Mouse (Mus musculus): ENCODE results near the gene Rpl31.
A peak's percentile ranks its signal among the peaks of the same experiment; 100 is the strongest.

The Rpl31 gene

GRCm38 (mm10) chr1:39367045-39367444 is 597 bp upstream of the Rpl31 start:
- DNase-seq (ENCODE audit: low spot score), result no peak

- no peak for DNase-seq (ENCODE audit: low spot score)
These were observed 712 bp downstream of the Rpl31 start for GRCm38 (mm10) chr1:39368267-39368841.

- DNase-seq (ENCODE audit: low spot score), result no peak
These were observed 2.8 kb downstream of the Rpl31 start for GRCm38 (mm10) chr1:39370431-39370830.

- DNase-seq (ENCODE audit: low spot score), result no peak
These were observed 4.7 kb downstream of the Rpl31 start for GRCm38 (mm10) chr1:39372220-39372843.

- DNase-seq (ENCODE audit: low spot score), result no peak
These were observed 5.7 kb downstream of the Rpl31 start for GRCm38 (mm10) chr1:39373378-39373777.

GRCm38 (mm10) chr1:39374231-39374809 is 6.7 kb downstream of the Rpl31 start:
- no peak for DNase-seq (ENCODE audit: low spot score)

GRCm38 (mm10) chr1:39376121-39376520 is 8.5 kb downstream of the Rpl31 start:
- no peak for DNase-seq (ENCODE audit: low spot score)

- DNase-seq (ENCODE audit: low spot score), result no peak
These were observed 9.1 kb downstream of the Rpl31 start for GRCm38 (mm10) chr1:39376726-39377240.

GRCm38 (mm10) chr1:39378540-39378939 is 10.9 kb downstream of the Rpl31 start:
- DNase-seq (ENCODE audit: low spot score), result no peak

- no peak for DNase-seq (ENCODE audit: low spot score)
These were observed 11.4 kb downstream of the Rpl31 start for GRCm38 (mm10) chr1:39379021-39379420.

GRCm38 (mm10) chr1:39381017-39381416 is 13.4 kb downstream of the Rpl31 start:
- no peak for DNase-seq (ENCODE audit: low spot score)

- no peak for DNase-seq (ENCODE audit: low spot score)
These were observed 17.3 kb downstream of the Rpl31 start for GRCm38 (mm10) chr1:39384914-39385313.

GRCm38 (mm10) chr1:39386456-39386855 is 18.8 kb downstream of the Rpl31 start:
- DNase-seq (ENCODE audit: low spot score), result no peak

GRCm38 (mm10) chr1:39387497-39387896 is 19.9 kb downstream of the Rpl31 start:
- DNase-seq (ENCODE audit: low spot score), result no peak

GRCm38 (mm10) chr1:39388163-39388562 is 20.5 kb downstream of the Rpl31 start:
- no peak for DNase-seq (ENCODE audit: low spot score)

- DNase-seq (ENCODE audit: low spot score), result no peak
These were observed 21.7 kb downstream of the Rpl31 start for GRCm38 (mm10) chr1:39389338-39389737.

GRCm38 (mm10) chr1:39391652-39392051 is 24.0 kb downstream of the Rpl31 start:
- DNase-seq (ENCODE audit: low spot score), result no peak

- DNase-seq (ENCODE audit: low spot score), result peak; percentile 72
These were observed 24.5 kb downstream of the Rpl31 start for GRCm38 (mm10) chr1:39392189-39392588.

GRCm38 (mm10) chr1:39393217-39393867 is 25.7 kb downstream of the Rpl31 start:
- no peak for DNase-seq (ENCODE audit: low spot score)

GRCm38 (mm10) chr1:39394096-39394495 is 26.5 kb downstream of the Rpl31 start:
- DNase-seq (ENCODE audit: low spot score), result no peak

GRCm38 (mm10) chr1:39394650-39395049 is 27.0 kb downstream of the Rpl31 start:
- no peak for DNase-seq (ENCODE audit: low spot score)

- no peak for DNase-seq (ENCODE audit: low spot score)
These were observed 28.7 kb downstream of the Rpl31 start for GRCm38 (mm10) chr1:39396347-39396746.

- DNase-seq (ENCODE audit: low spot score), result no peak
These were observed 30.6 kb downstream of the Rpl31 start for GRCm38 (mm10) chr1:39398284-39398683.
